Mouse (Mus musculus) E14TG2a.4 (cell line): ENCODE results near the gene Nudt3.

Source experiments
- CTCF ChIP-seq: conservative IDR thresholded peaks from 2 replicates; pipeline ENCODE4 v1.5.1; 2014; ENCODE audit warnings: low read length
- NANOG ChIP-seq: IDR thresholded peaks from 2 replicates; pipeline ENCODE4 v1.6.1; 2014; ENCODE audit warnings: borderline replicate concordance, low read length, mixed read lengths

GRCm38 (mm10) chr17:27544551-27544950, 78.7 kb downstream of the Nudt3 start:
- TF ChIP-seq CTCF (no peak), NANOG (no peak)
